Mouse (Mus musculus) stomach, embryonic 16.5 days (tissue): ENCODE results near the gene Entpd2. TPM values are rescaled to one million over a fixed set of nuclear protein-coding genes. Genes with fewer than 3 reads are reported as not detected.

ENCODE experiments used
- ATAC-seq: fragments of 200-750 bp; cut with Nextera tagmentation; 2 replicates; pipeline ENCODE4 v1.8.0; 2017; ENCODE audit warnings: moderate number of reproducible peaks, moderate TSS enrichment; ENCODE audit not compliant: insufficient read depth, low FRiP score
- H3K27ac ChIP-seq: fragments of 300-500 bp; sonication (generic); 2 replicates; pipeline ENCODE4 v1.5.1; 2014; ENCODE audit warnings: low read length
- H3K27me3 ChIP-seq: fragments of 300-500 bp; sonication (generic); 2 replicates; pipeline ENCODE4 v1.6.1; 2014; ENCODE audit warnings: low read length, control low read depth, mixed read lengths; ENCODE audit not compliant: control insufficient read depth, insufficient read depth
- H3K36me3 ChIP-seq: fragments of 300-500 bp; sonication (generic); 2 replicates; pipeline ENCODE4 v1.6.1; 2014; ENCODE audit warnings: low read length; ENCODE audit not compliant: control insufficient read depth, insufficient read depth
- H3K4me1 ChIP-seq: fragments of 300-500 bp; sonication (generic); 2 replicates; pipeline ENCODE4 v1.6.1; 2014; ENCODE audit warnings: low read length, control low read depth, mixed read lengths; ENCODE audit not compliant: control insufficient read depth, insufficient read depth
- H3K4me2 ChIP-seq: fragments of 300-500 bp; sonication (generic); 2 replicates; pipeline ENCODE4 v1.6.1; 2014; ENCODE audit warnings: low read depth, low read length, mixed read lengths
- H3K4me3 ChIP-seq: fragments of 300-500 bp; sonication (generic); replicated peaks from 2 replicates; pipeline ENCODE4 v1.5.1; 2014; ENCODE audit warnings: mild to moderate bottlenecking, low read length
- H3K9ac ChIP-seq: fragments of 300-500 bp; sonication (generic); 2 replicates; pipeline ENCODE4 v1.6.1; 2014; ENCODE audit warnings: low read length
- H3K9me3 ChIP-seq: fragments of 300-500 bp; sonication (generic); replicated peaks from 2 replicates; pipeline ENCODE4 v1.6.1; 2016; ENCODE audit warnings: low read length, control low read depth; ENCODE audit not compliant: control insufficient read depth
- WGBS: fragments of 180-500 bp; shearing (Covaris S2); extraction: QIAGEN DNeasy Blood & Tissue Kit; methylation state at CpG from one replicate; pipeline ENCODE4 v1.1.7; 2014; 5-methylcytosine and 5-hydroxymethylcytosine counted together
- polyA plus RNA-seq: library from polyadenylated mRNA; unstranded; fragments of >200 nt; fragmentation: Nextera tagmentation; extraction: Ambion mirVana; gene quantifications from 2 replicates; pipeline ENCODE4 v1.2.1, GENCODE M21; 2015

Entpd2 gene
- 16.6 and 19.4 TPM in 2 replicates for polyA plus RNA-seq

GRCm38 (mm10) chr2:25395721-25396596 lies at the start of gene Entpd2:
TSS of gene Entpd2 (plus strand) at chr2:25395874.
- Histone ChIP-seq H3K36me3 (no peaks in the 10 kb centered on the region), H3K4me1 (peaks cover 16% of the 10 kb centered on the region), H3K9ac (peak within 1 kb of the TSS; percentile 67), H3K27ac (peak within 1 kb of the TSS; percentile 20; the same call in 1 of the 2 replicates), H3K27me3 (peaks cover 32% of the 10 kb centered on the region), H3K4me2 (peak within 1 kb of the TSS; percentile 75), H3K9me3 (no peaks in the 10 kb centered on the region), H3K4me3 (peak within 1 kb of the TSS; percentile 55)
- WGBS: 2% methylated on average over 57 of the region's 57 CpGs
- peak; percentile 86 for ATAC-seq

GRCm38 (mm10) chr2:25348162-25348561 lies 47.5 kb upstream of the Entpd2 start:
- H3K36me3 ChIP-seq: peaks cover 38% of the 10 kb centered on the region
- no peak for ATAC-seq
- no peaks in the 10 kb centered on the region for H3K4me1 ChIP-seq
- H3K27me3 ChIP-seq: no peaks in the 10 kb centered on the region
- 89% methylated on average over 7 of the region's 7 CpGs for WGBS
- no peak overlapping the region for H3K27ac ChIP-seq
- H3K4me3 ChIP-seq: no peak overlapping the region
- no peaks in the 10 kb centered on the region for H3K9me3 ChIP-seq
- H3K4me2 ChIP-seq: no peak overlapping the region
- no peak overlapping the region for H3K9ac ChIP-seq

GRCm38 (mm10) chr2:25349499-25349898 lies 46.2 kb upstream of the Entpd2 start:
- H3K27ac ChIP-seq: no peak overlapping the region
- H3K4me3 ChIP-seq: no peak overlapping the region
- WGBS: 92% methylated on average over 4 of the region's 4 CpGs
- H3K36me3 ChIP-seq: peaks cover 31% of the 10 kb centered on the region
- no peaks in the 10 kb centered on the region for H3K4me1 ChIP-seq
- no peak for ATAC-seq
- no peaks in the 10 kb centered on the region for H3K27me3 ChIP-seq
- H3K9me3 ChIP-seq: no peaks in the 10 kb centered on the region
- H3K4me2 ChIP-seq: no peak overlapping the region
- no peak overlapping the region for H3K9ac ChIP-seq

- no peak overlapping the region for H3K27ac ChIP-seq
- H3K4me2 ChIP-seq: no peak overlapping the region
- H3K36me3 ChIP-seq: peaks cover 31% of the 10 kb centered on the region
- 93% methylated on average over 3 of the region's 3 CpGs for WGBS
- H3K9me3 ChIP-seq: no peaks in the 10 kb centered on the region
- ATAC-seq: no peak
- no peak overlapping the region for H3K4me3 ChIP-seq
- no peaks in the 10 kb centered on the region for H3K27me3 ChIP-seq
- H3K9ac ChIP-seq: no peak overlapping the region
- H3K4me1 ChIP-seq: 0 out of 2 replicates have a peak, but pooled peaks cover 5% of the 10 kb centered on the region
Observed at GRCm38 (mm10) chr2:25350701-25351100, 45.0 kb upstream of the Entpd2 start.

GRCm38 (mm10) chr2:25354211-25354610 lies 41.5 kb upstream of the Entpd2 start:
- ATAC-seq: no peak
- Histone ChIP-seq H3K9me3 (no peaks in the 10 kb centered on the region), H3K27me3 (no peaks in the 10 kb centered on the region), H3K9ac (no peak overlapping the region), H3K27ac (no peak overlapping the region), H3K4me1 (peaks cover 12% of the 10 kb centered on the region; the same call in 1 of the 2 replicates), H3K4me3 (no peak overlapping the region), H3K4me2 (no peak overlapping the region), H3K36me3 (peaks cover 22% of the 10 kb centered on the region; the same call in 1 of the 2 replicates)
- 85% methylated on average over 6 of the region's 6 CpGs for WGBS

GRCm38 (mm10) chr2:25355419-25356066 lies 40.1 kb upstream of the Entpd2 start:
- H3K9me3 ChIP-seq: no peaks in the 10 kb centered on the region
- no peak for ATAC-seq
- peak overlapping the region; percentile 64 for H3K4me3 ChIP-seq
- peak overlapping the region; percentile 66 for H3K9ac ChIP-seq
- H3K27me3 ChIP-seq: no peaks in the 10 kb centered on the region
- no peak overlapping the region for H3K27ac ChIP-seq
- H3K4me1 ChIP-seq: peaks cover 12% of the 10 kb centered on the region; the same call in 1 of the 2 replicates
- H3K4me2 ChIP-seq: peak overlapping the region; percentile 97
- H3K36me3 ChIP-seq: 0 out of 2 replicates have a peak, but pooled peaks cover 9% of the 10 kb centered on the region
- WGBS: 34% methylated on average over 18 of the region's 18 CpGs

GRCm38 (mm10) chr2:25356208-25357079 lies 39.2 kb upstream of the Entpd2 start, which contains the start of gene Dpp7:
TSS of gene Dpp7 (minus strand) at chr2:25356359.
- no peaks in the 10 kb centered on the region for H3K9me3 ChIP-seq
- 0 out of 2 replicates have a peak, but pooled peaks cover 1% of the 10 kb centered on the region for H3K36me3 ChIP-seq
- no peak within 1 kb of the TSS for H3K27ac ChIP-seq
- peak within 1 kb of the TSS; percentile 66 for H3K9ac ChIP-seq
- peaks cover 12% of the 10 kb centered on the region; the same call in 1 of the 2 replicates for H3K4me1 ChIP-seq
- WGBS: 4% methylated on average over 13 of the region's 13 CpGs
- peak within 1 kb of the TSS; percentile 64 for H3K4me3 ChIP-seq
- peak within 1 kb of the TSS; percentile 97 for H3K4me2 ChIP-seq
- ATAC-seq: peak; percentile 83
- H3K27me3 ChIP-seq: no peaks in the 10 kb centered on the region

GRCm38 (mm10) chr2:25359848-25360247 lies 35.8 kb upstream of the Entpd2 start:
- no peak overlapping the region for H3K27ac ChIP-seq
- WGBS: 79% methylated on average over 4 of the region's 4 CpGs

More at GRCm38 (mm10) chr2:25359848-25360247, 35.8 kb upstream of the Entpd2 start:
- H3K4me1 ChIP-seq: peaks cover 17% of the 10 kb centered on the region
- H3K9ac ChIP-seq: no peak overlapping the region
- ATAC-seq: no peak
- no peaks in the 10 kb centered on the region for H3K27me3 ChIP-seq
- H3K9me3 ChIP-seq: no peaks in the 10 kb centered on the region
- H3K4me2 ChIP-seq: no peak overlapping the region
- no peak overlapping the region for H3K4me3 ChIP-seq
- no peaks in the 10 kb centered on the region for H3K36me3 ChIP-seq
